Mouse (Mus musculus) C2C12 (cell line): ENCODE results near the gene Mapk13. TPM values are rescaled to one million over a fixed set of nuclear protein-coding genes. Genes with fewer than 3 reads are reported as not detected.

ENCODE experiments used
- H3K27me3 ChIP-seq: one replicate; pipeline ENCODE4 v1.6.1; 2011; ENCODE audit not compliant: control insufficient read depth, insufficient read depth, insufficient read length
- H3K36me3 ChIP-seq: one replicate; pipeline ENCODE4 v1.6.1; 2011; ENCODE audit not compliant: control insufficient read depth, insufficient read depth
- H3K4me3 ChIP-seq: one replicate; pipeline ENCODE4 v1.5.1; 2011; ENCODE audit warnings: mild to moderate bottlenecking, control low read depth; ENCODE audit not compliant: poor library complexity, insufficient read depth, severe bottlenecking
- H3K79me2 ChIP-seq: one replicate; pipeline ENCODE4 v1.6.1; 2011; ENCODE audit not compliant: control insufficient read depth, insufficient read depth
- H3K79me3 ChIP-seq: one replicate; pipeline ENCODE4 v1.6.1; 2011; ENCODE audit warnings: low read depth, control low read depth
- H3ac ChIP-seq: one replicate; pipeline ENCODE3; 2011; ENCODE audit warnings: low read depth; ENCODE audit not compliant: control insufficient read depth, insufficient read length
- CEBPB ChIP-seq: IDR thresholded peaks from one replicate; pipeline ENCODE4 v1.6.1; 2011; ENCODE audit warnings: low read depth, mild to moderate bottlenecking, control low read depth, moderate library complexity
- CTCF ChIP-seq: IDR thresholded peaks from one replicate; pipeline ENCODE4 v1.5.1; 2011; ENCODE audit not compliant: control insufficient read depth, insufficient read depth, insufficient read length
- FOSL1 ChIP-seq: IDR thresholded peaks from one replicate; pipeline ENCODE4 v1.8.0; 2011; ENCODE audit warnings: mild to moderate bottlenecking, low read length; ENCODE audit not compliant: poor library complexity, insufficient read depth, severe bottlenecking
- MAX ChIP-seq: IDR thresholded peaks from one replicate; pipeline ENCODE4 v1.6.1; 2011; ENCODE audit warnings: mild to moderate bottlenecking, control low read depth
- MYOD1 ChIP-seq: IDR thresholded peaks from one replicate; pipeline ENCODE4 v1.6.1; 2011; ENCODE audit warnings: low read depth; ENCODE audit not compliant: control insufficient read depth, insufficient read length
- MYOG ChIP-seq: IDR thresholded peaks from one replicate; pipeline ENCODE4 v1.6.1; 2011; ENCODE audit not compliant: control insufficient read depth, insufficient read length; ENCODE audit errors: extremely low read depth
- USF1 ChIP-seq: IDR thresholded peaks from one replicate; pipeline ENCODE4 v1.6.1; 2011; ENCODE audit warnings: low read depth, mild to moderate bottlenecking, control low read depth, moderate library complexity
- polyA plus RNA-seq: library from polyadenylated mRNA; unstranded; fragments of >200 nt; fragmentation: generic; extraction: Trizol; gene quantifications from one replicate; pipeline ENCODE4 v1.2.1, GENCODE M21; 2012; ENCODE audit warnings: missing spikeins

Mapk13 gene
- polyA plus RNA-seq, 1 experiment: not detected

GRCm38 (mm10) chr17:28756447-28756846 is 12.7 kb upstream of the Mapk13 start:
- Histone ChIP-seq H3K27me3 (no peaks in the 10 kb centered on the region), H3K4me3 (no peak overlapping the region), H3K79me2 (no peaks in the 10 kb centered on the region), H3K79me3 (no peaks in the 10 kb centered on the region), H3K36me3 (no peaks in the 10 kb centered on the region), H3ac (no peak overlapping the region)
- peak; percentile 59 for TF ChIP-seq MYOD1
- TF ChIP-seq USF1: no peak
- TF ChIP-seq CTCF: no peak

- Histone ChIP-seq H3K79me3 (no peaks in the 10 kb centered on the region), H3K36me3 (no peaks in the 10 kb centered on the region), H3K79me2 (no peaks in the 10 kb centered on the region), H3K27me3 (no peaks in the 10 kb centered on the region), H3ac (no peak overlapping the region), H3K4me3 (no peak overlapping the region)
- no peak for TF ChIP-seq MYOG
- no peak for TF ChIP-seq USF1
- TF ChIP-seq MYOD1: no peak
- TF ChIP-seq FOSL1: no peak
- no peak for TF ChIP-seq CEBPB
- TF ChIP-seq MAX: no peak
- TF ChIP-seq CTCF: no peak
Observed at GRCm38 (mm10) chr17:28757470-28757869, 11.6 kb upstream of the Mapk13 start.

GRCm38 (mm10) chr17:28760736-28761312 is 8.3 kb upstream of the Mapk13 start:
- Histone ChIP-seq H3K4me3 (no peak overlapping the region), H3ac (no peak overlapping the region), H3K79me3 (no peaks in the 10 kb centered on the region), H3K27me3 (no peaks in the 10 kb centered on the region), H3K79me2 (no peaks in the 10 kb centered on the region), H3K36me3 (no peaks in the 10 kb centered on the region)
- TF ChIP-seq MYOG (no peak), FOSL1 (no peak), MYOD1 (no peak), CTCF (no peak), MAX (no peak), CEBPB (no peak), USF1 (no peak)

GRCm38 (mm10) chr17:28761871-28762270 is 7.2 kb upstream of the Mapk13 start:
- no peaks in the 10 kb centered on the region for H3K36me3 ChIP-seq
- no peaks in the 10 kb centered on the region for H3K27me3 ChIP-seq
- no peak overlapping the region for H3ac ChIP-seq
- H3K79me3 ChIP-seq: no peaks in the 10 kb centered on the region
- TF ChIP-seq MYOG (no peak), FOSL1 (no peak), MYOD1 (no peak), MAX (no peak), CTCF (peak; percentile 82)
- H3K79me2 ChIP-seq: no peaks in the 10 kb centered on the region
- H3K4me3 ChIP-seq: no peak overlapping the region

GRCm38 (mm10) chr17:28766203-28766602 is 2.9 kb upstream of the Mapk13 start:
- no peak overlapping the region for H3K4me3 ChIP-seq
- TF ChIP-seq CTCF (no peak), MYOG (no peak), USF1 (no peak), MAX (no peak), CEBPB (no peak), FOSL1 (no peak), MYOD1 (no peak)
- no peak overlapping the region for H3ac ChIP-seq
- no peaks in the 10 kb centered on the region for H3K36me3 ChIP-seq
- no peaks in the 10 kb centered on the region for H3K79me2 ChIP-seq
- H3K27me3 ChIP-seq: peaks cover 20% of the 10 kb centered on the region
- H3K79me3 ChIP-seq: no peaks in the 10 kb centered on the region

- Histone ChIP-seq H3K4me3 (no peak overlapping the region), H3K27me3 (peaks cover 20% of the 10 kb centered on the region), H3K36me3 (no peaks in the 10 kb centered on the region), H3ac (no peak overlapping the region), H3K79me2 (no peaks in the 10 kb centered on the region), H3K79me3 (no peaks in the 10 kb centered on the region)
- TF ChIP-seq USF1: no peak
- no peak for TF ChIP-seq MAX
- no peak for TF ChIP-seq CTCF
- no peak for TF ChIP-seq MYOG
- TF ChIP-seq MYOD1: no peak
- no peak for TF ChIP-seq CEBPB
- no peak for TF ChIP-seq FOSL1
Observed at GRCm38 (mm10) chr17:28766781-28767515, 2.1 kb upstream of the Mapk13 start.
